Mouse (Mus musculus): Measurements from ENCODE around the gene Klhdc8b. TPM values are rescaled to one million over a fixed set of nuclear protein-coding genes. Genes with fewer than 3 reads are reported as not detected.
A peak's percentile ranks its signal among the peaks of the same experiment; 100 is the strongest.

Gene Klhdc8b
- 10 to 100 TPM; 17.6 to 21.3 TPM for total RNA-seq (2021)

GRCm38 (mm10) chr9:108461181-108461631, at the start of gene Klhdc8b:
Gene Klhdc8b (minus strand): TSS chr9:108461581.
- no peak for DNase-seq (ENCODE audit: extremely low spot score in 1 of 2, low spot score in 1 of 2)

DNA sequence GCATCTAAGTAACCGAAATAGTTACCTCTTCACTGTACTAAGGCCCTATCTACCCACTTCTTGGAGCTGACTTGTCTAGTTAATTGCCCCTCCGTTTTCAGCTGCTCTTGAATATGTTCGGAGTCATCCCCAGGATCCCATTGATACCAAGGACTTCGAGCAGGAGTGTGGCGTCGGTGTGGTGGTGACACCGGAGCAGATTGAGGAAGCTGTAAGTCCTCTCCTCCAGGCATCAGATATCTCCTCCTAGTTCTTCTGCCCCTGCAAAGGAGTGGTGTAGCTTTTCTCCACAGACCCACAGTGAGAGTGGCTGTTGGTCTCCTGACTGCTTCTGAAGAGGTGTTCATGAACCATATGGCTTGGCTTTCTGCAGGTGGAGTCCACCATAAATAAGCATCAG, 47.4 kb upstream of the Klhdc8b start:
- no peak for DNase-seq (ENCODE audit: extremely low spot score in 1 of 2, low spot score in 1 of 2)

GRCm38 (mm10) chr9:108507619-108508434, 46.4 kb upstream of the Klhdc8b start, which contains the start of gene Qars:
Gene Qars (plus strand): TSS chr9:108507706.
- peak; percentile 78 to 82 for DNase-seq (ENCODE audit: extremely low spot score in 1 of 2, low spot score in 1 of 2)

GRCm38 (mm10) chr9:108506901-108507300, 45.5 kb upstream of the Klhdc8b start:
- no peak for DNase-seq (ENCODE audit: extremely low spot score in 1 of 2, low spot score in 1 of 2)

DNA sequence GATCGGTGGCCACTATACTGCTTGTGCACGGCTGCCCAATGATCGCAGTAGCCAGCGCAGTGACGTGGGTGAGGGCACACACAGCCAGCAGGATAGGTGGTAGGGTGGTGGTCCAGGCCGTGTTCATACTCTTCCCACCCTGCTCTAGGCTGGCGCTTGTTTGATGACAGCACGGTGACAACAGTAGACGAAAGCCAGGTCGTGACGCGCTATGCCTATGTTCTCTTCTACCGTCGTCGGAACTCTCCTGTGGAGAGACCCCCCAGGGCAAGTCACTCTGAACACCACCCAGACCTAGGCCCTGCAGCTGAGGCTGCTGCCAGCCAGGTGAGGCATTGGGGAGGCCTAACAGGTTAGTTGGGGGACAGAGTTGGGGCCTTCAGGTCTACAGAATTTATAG, 38.6 kb upstream of the Klhdc8b start:
- DNase-seq (ENCODE audit: extremely low spot score in 1 of 2, low spot score in 1 of 2), result no peak

GRCm38 (mm10) chr9:108499231-108499630, 37.9 kb upstream of the Klhdc8b start:
- no peak for DNase-seq (ENCODE audit: extremely low spot score in 1 of 2, low spot score in 1 of 2)

GRCm38 (mm10) chr9:108494905-108495304, 33.5 kb upstream of the Klhdc8b start:
- DNase-seq (ENCODE audit: extremely low spot score in 1 of 2, low spot score in 1 of 2), result no peak

DNA sequence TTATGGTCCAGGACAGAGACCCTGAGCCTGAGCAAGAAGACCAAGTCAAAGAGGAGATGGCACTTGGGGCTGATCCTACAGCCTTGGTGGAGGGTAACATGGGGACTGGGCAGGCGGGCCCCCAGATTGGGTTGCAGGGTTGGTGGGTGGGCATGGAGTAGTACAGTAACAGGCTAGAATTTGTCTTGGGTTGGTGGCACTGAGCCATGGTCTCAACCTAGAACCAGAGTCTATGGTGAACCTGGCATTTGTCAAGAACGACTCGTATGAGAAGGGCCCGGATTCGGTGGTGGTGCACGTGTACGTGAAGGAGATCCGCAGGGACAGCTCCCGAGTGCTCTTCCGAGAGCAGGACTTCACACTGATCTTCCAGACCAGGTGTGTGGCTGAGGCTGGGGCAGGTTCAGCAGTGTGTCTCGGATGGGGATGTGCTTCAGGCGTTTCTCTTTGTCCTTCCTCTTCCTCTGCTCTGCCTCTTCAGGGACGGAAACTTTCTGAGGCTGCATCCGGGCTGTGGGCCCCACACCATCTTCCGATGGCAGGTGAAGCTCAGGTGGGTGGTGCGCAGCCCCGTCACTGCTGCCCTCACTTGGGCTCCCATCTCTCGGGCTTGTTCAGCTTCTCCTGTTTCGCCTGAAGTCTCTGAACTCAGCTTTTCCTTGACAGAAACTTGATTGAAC, 32.9 kb upstream of the Klhdc8b start:
- no peak for DNase-seq (ENCODE audit: extremely low spot score in 1 of 2, low spot score in 1 of 2)

DNA sequence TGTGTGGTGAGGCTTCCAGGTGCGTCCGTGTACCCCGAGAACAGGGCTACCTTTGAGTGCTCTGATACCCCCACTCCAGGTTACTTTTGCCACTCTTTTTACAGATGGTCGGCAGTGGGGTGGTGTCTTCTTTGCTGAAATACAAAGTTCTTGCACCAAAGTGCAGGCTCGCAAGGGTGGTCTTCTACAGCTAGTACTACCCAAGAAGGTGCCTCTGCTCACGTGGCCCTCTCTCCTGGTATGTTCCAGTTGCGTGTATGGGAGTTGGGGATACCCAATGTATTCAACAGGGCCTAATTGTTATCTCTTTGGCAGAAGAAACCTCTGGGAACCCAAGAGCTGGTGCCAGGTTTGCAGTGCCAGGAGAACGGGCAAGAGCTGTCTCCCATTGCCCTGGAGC, 31.9 kb upstream of the Klhdc8b start:
- no peak for DNase-seq (ENCODE audit: extremely low spot score in 1 of 2, low spot score in 1 of 2)

GRCm38 (mm10) chr9:108492043-108492750, 30.8 kb upstream of the Klhdc8b start:
- no peak for DNase-seq (ENCODE audit: extremely low spot score in 1 of 2, low spot score in 1 of 2)

- no peak for DNase-seq (ENCODE audit: extremely low spot score in 1 of 2, low spot score in 1 of 2)
Observed at GRCm38 (mm10) chr9:108491286-108491580, 29.9 kb upstream of the Klhdc8b start.

DNA sequence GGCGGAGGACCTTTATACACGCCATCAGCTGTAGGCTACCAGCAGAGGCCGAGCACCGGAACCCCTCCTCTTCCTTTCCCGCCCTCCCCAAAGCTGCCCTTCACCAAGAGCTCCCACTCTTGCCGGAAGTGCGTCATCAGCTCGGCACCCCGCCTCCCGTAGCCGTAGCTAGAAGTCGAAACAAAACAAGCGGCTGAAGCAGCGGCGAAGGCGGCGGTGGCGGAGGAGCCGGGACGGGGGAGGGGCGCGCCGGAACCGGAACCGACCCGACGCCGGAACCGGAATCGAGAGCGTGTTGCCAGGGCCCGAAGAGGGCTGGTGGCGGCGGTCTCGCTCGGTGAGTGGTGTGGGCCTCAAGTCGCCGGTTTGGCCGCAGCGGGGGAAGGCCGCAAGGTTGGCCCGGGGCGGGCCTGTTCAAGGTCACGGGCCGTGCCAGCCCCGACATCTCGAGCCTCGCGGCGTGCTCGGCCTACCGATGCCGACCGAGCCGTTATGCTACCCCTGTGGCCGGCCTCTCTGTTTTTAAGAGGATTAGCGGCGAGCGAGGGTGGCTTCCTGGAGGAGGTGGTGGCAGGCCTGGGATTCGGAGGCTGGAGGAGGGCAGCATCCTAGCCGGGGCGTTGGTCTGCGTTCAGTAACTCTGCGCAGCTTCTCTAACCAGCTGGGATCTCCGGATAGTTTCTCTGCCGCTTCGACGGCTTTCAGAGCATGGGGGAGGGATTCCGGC, 29.3 kb upstream of the Klhdc8b start, which contains the start of gene Usp19:
TSS of gene Usp19 (plus strand) at position 44 of the 727 bp plus-strand sequence.
- peak; percentile 85 to 88 for DNase-seq (ENCODE audit: extremely low spot score in 1 of 2, low spot score in 1 of 2)

- DNase-seq (ENCODE audit: extremely low spot score in 1 of 2, low spot score in 1 of 2), result no peak
Observed at GRCm38 (mm10) chr9:108489702-108490558, 28.5 kb upstream of the Klhdc8b start.

- no peak for DNase-seq (ENCODE audit: extremely low spot score in 1 of 2, low spot score in 1 of 2)
Observed at GRCm38 (mm10) chr9:108489215-108489614, 27.8 kb upstream of the Klhdc8b start.

GRCm38 (mm10) chr9:108488403-108488802, 27.0 kb upstream of the Klhdc8b start:
- DNase-seq (ENCODE audit: extremely low spot score in 1 of 2, low spot score in 1 of 2), result no peak

- DNase-seq (ENCODE audit: extremely low spot score in 1 of 2, low spot score in 1 of 2), result no peak
Observed at GRCm38 (mm10) chr9:108486973-108487530, 25.7 kb upstream of the Klhdc8b start.

GRCm38 (mm10) chr9:108485301-108485875, 24.0 kb upstream of the Klhdc8b start:
- no peak for DNase-seq (ENCODE audit: extremely low spot score in 1 of 2, low spot score in 1 of 2)

DNA sequence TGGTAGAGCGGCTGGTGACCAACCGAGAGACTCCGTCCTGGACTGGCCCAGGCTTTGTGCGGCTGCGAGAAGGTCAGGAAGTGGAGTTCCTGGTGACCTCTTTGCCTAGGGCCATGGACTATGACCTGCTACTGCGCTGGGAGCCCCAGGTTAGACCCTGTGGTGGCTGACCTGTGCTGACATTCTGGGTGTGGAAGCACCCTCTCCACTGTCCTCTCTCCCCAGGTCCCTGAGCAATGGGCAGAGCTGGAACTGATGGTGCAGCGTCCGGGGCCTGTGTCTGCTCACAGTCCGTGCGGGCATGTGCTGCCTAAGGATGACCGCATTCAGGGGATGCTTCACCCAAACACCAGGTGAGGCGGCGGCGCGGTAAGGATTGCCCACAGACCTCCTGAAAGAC, 22.6 kb upstream of the Klhdc8b start:
- DNase-seq (ENCODE audit: extremely low spot score in 1 of 2, low spot score in 1 of 2), result no peak

All from layer of hippocampus, postnatal 25 days (tissue).